Mouse (Mus musculus): Measurements from ENCODE around the gene Hspb1. TPM values are rescaled to one million over a fixed set of nuclear protein-coding genes. Genes with fewer than 3 reads are reported as not detected.

The Hspb1 gene
- polyA plus RNA-seq, 1 experiment: 426 TPM

GRCm38 (mm10) chr5:135867637-135868593 is 19.8 kb upstream of the Hspb1 start:
- H3K9me3 ChIP-seq (replicated peaks; ENCODE audit: control insufficient read depth, insufficient read depth, low read length, poor library complexity, severe bottlenecking): no peaks in the 10 kb centered on the region
- peaks cover 11% of the 10 kb centered on the region for H3K27me3 ChIP-seq (ENCODE audit: control insufficient read depth, insufficient read depth, low read length, poor library complexity, severe bottlenecking)
- TF ChIP-seq POLR2A (IDR thresholded peaks at IDR 0.05; ENCODE audit: insufficient read depth, low read length): no peak
- no peak for TF ChIP-seq CTCF (IDR thresholded peaks at IDR 0.05; ENCODE audit: low read depth, low read length)
- no peak for TF ChIP-seq EP300 (IDR thresholded peaks at IDR 0.05; ENCODE audit: insufficient read depth, low read depth, low read length)
- no peaks in the 10 kb centered on the region for H3K36me3 ChIP-seq (ENCODE audit: control insufficient read depth, insufficient read depth, low read length, poor library complexity, severe bottlenecking)
- no peak overlapping the region for H3K27ac ChIP-seq (ENCODE audit: insufficient read depth, low read length)
- peak overlapping the region; percentile 54 for H3K9ac ChIP-seq (ENCODE audit: low read depth, poor library complexity, severe bottlenecking)
- H3K4me3 ChIP-seq (ENCODE audit: low read depth, low read length): peak overlapping the region; percentile 47
- H3K4me1 ChIP-seq (ENCODE audit: control insufficient read depth, insufficient read depth, low read length): no peaks in the 10 kb centered on the region

- Histone ChIP-seq H3K36me3 (ENCODE audit: control insufficient read depth, insufficient read depth, low read length, poor library complexity, severe bottlenecking) (no peaks in the 10 kb centered on the region), H3K4me3 (ENCODE audit: low read depth, low read length) (peak overlapping the region; percentile 47), H3K27ac (ENCODE audit: insufficient read depth, low read length) (no peak overlapping the region), H3K9me3 (replicated peaks; ENCODE audit: control insufficient read depth, insufficient read depth, low read length, poor library complexity, severe bottlenecking) (no peaks in the 10 kb centered on the region), H3K4me1 (ENCODE audit: control insufficient read depth, insufficient read depth, low read length) (no peaks in the 10 kb centered on the region), H3K27me3 (ENCODE audit: control insufficient read depth, insufficient read depth, low read length, poor library complexity, severe bottlenecking) (peaks cover 11% of the 10 kb centered on the region), H3K9ac (ENCODE audit: low read depth, poor library complexity, severe bottlenecking) (peak overlapping the region; percentile 54)
- TF ChIP-seq CTCF (IDR thresholded peaks at IDR 0.05; ENCODE audit: low read depth, low read length) (no peak), POLR2A (IDR thresholded peaks at IDR 0.05; ENCODE audit: insufficient read depth, low read length) (no peak), EP300 (IDR thresholded peaks at IDR 0.05; ENCODE audit: insufficient read depth, low read depth, low read length) (no peak)
Observed at GRCm38 (mm10) chr5:135868653-135869052, 19.1 kb upstream of the Hspb1 start.

GRCm38 (mm10) chr5:135869661-135870423 is 17.9 kb upstream of the Hspb1 start:
- H3K4me3 ChIP-seq (ENCODE audit: low read depth, low read length): no peak overlapping the region
- peaks cover 11% of the 10 kb centered on the region for H3K27me3 ChIP-seq (ENCODE audit: control insufficient read depth, insufficient read depth, low read length, poor library complexity, severe bottlenecking)
- H3K4me1 ChIP-seq (ENCODE audit: control insufficient read depth, insufficient read depth, low read length): no peaks in the 10 kb centered on the region
- no peaks in the 10 kb centered on the region for H3K36me3 ChIP-seq (ENCODE audit: control insufficient read depth, insufficient read depth, low read length, poor library complexity, severe bottlenecking)
- no peaks in the 10 kb centered on the region for H3K9me3 ChIP-seq (replicated peaks; ENCODE audit: control insufficient read depth, insufficient read depth, low read length, poor library complexity, severe bottlenecking)
- no peak overlapping the region for H3K9ac ChIP-seq (ENCODE audit: low read depth, poor library complexity, severe bottlenecking)
- no peak overlapping the region for H3K27ac ChIP-seq (ENCODE audit: insufficient read depth, low read length)
- TF ChIP-seq POLR2A (IDR thresholded peaks at IDR 0.05; ENCODE audit: insufficient read depth, low read length) (no peak), CTCF (IDR thresholded peaks at IDR 0.05; ENCODE audit: low read depth, low read length) (no peak), EP300 (IDR thresholded peaks at IDR 0.05; ENCODE audit: insufficient read depth, low read depth, low read length) (no peak)

GRCm38 (mm10) chr5:135870505-135870904 is 17.2 kb upstream of the Hspb1 start:
- Histone ChIP-seq H3K27me3 (ENCODE audit: control insufficient read depth, insufficient read depth, low read length, poor library complexity, severe bottlenecking) (peaks cover 11% of the 10 kb centered on the region), H3K4me3 (ENCODE audit: low read depth, low read length) (no peak overlapping the region)
- TF ChIP-seq CTCF (IDR thresholded peaks at IDR 0.05; ENCODE audit: low read depth, low read length) (no peak), EP300 (IDR thresholded peaks at IDR 0.05; ENCODE audit: insufficient read depth, low read depth, low read length) (no peak), POLR2A (IDR thresholded peaks at IDR 0.05; ENCODE audit: insufficient read depth, low read length) (no peak)

GRCm38 (mm10) chr5:135872996-135873395 is 14.7 kb upstream of the Hspb1 start:
- H3K27me3 ChIP-seq (ENCODE audit: control insufficient read depth, insufficient read depth, low read length, poor library complexity, severe bottlenecking): peaks cover 11% of the 10 kb centered on the region
- H3K27ac ChIP-seq (ENCODE audit: insufficient read depth, low read length): no peak overlapping the region
- no peaks in the 10 kb centered on the region for H3K36me3 ChIP-seq (ENCODE audit: control insufficient read depth, insufficient read depth, low read length, poor library complexity, severe bottlenecking)
- TF ChIP-seq EP300 (IDR thresholded peaks at IDR 0.05; ENCODE audit: insufficient read depth, low read depth, low read length) (no peak), CTCF (IDR thresholded peaks at IDR 0.05; ENCODE audit: low read depth, low read length) (no peak), POLR2A (IDR thresholded peaks at IDR 0.05; ENCODE audit: insufficient read depth, low read length) (no peak)
- no peak overlapping the region for H3K4me3 ChIP-seq (ENCODE audit: low read depth, low read length)
- peak overlapping the region; percentile 32; the same call in 1 of the 2 replicates for H3K9ac ChIP-seq (ENCODE audit: low read depth, poor library complexity, severe bottlenecking)
- no peaks in the 10 kb centered on the region for H3K9me3 ChIP-seq (replicated peaks; ENCODE audit: control insufficient read depth, insufficient read depth, low read length, poor library complexity, severe bottlenecking)
- no peaks in the 10 kb centered on the region for H3K4me1 ChIP-seq (ENCODE audit: control insufficient read depth, insufficient read depth, low read length)

More at GRCm38 (mm10) chr5:135870505-135870904, 17.2 kb upstream of the Hspb1 start:
- H3K4me1 ChIP-seq (ENCODE audit: control insufficient read depth, insufficient read depth, low read length): no peaks in the 10 kb centered on the region
- no peaks in the 10 kb centered on the region for H3K36me3 ChIP-seq (ENCODE audit: control insufficient read depth, insufficient read depth, low read length, poor library complexity, severe bottlenecking)
- H3K27ac ChIP-seq (ENCODE audit: insufficient read depth, low read length): no peak overlapping the region
- H3K9ac ChIP-seq (ENCODE audit: low read depth, poor library complexity, severe bottlenecking): no peak overlapping the region
- H3K9me3 ChIP-seq (replicated peaks; ENCODE audit: control insufficient read depth, insufficient read depth, low read length, poor library complexity, severe bottlenecking): no peaks in the 10 kb centered on the region

Data from ES-Bruce4 (cell line).